Mouse (Mus musculus) MEL (cell line): ENCODE results near the gene Fam32a.

Experiments
- CTCF ChIP-seq, 3 experiments: IDR thresholded peaks in 2 of 3; conservative IDR thresholded peaks in 1 of 3; 2 replicates each; pipeline ENCODE4 v1.5.1; 2011 to 2012; ENCODE audit warnings: low read length in 3 of 3, low read depth in 2 of 3, mild to moderate bottlenecking in 2 of 3, improper control_type of control experiment in 1 of 3, inconsistent platforms in 1 of 3, mixed read lengths in 1 of 3, moderate library complexity in 1 of 3; ENCODE audit not compliant: control insufficient read depth in 1 of 3, insufficient read depth in 1 of 3, poor library complexity in 1 of 3, severe bottlenecking in 1 of 3
- EP300 ChIP-seq, 2 experiments: IDR thresholded peaks; 2 replicates each; pipeline ENCODE4 v1.6.1; 2011; ENCODE audit warnings: improper control_type of control experiment in 2 of 2, low read length in 2 of 2, low read depth in 1 of 2, mild to moderate bottlenecking in 1 of 2
- HCFC1 ChIP-seq: IDR thresholded peaks from 2 replicates; pipeline ENCODE4 v1.6.1; 2012; ENCODE audit warnings: low read depth, mild to moderate bottlenecking, inconsistent platforms, low read length, improper control_type of control experiment, moderate library complexity
- POLR2A ChIP-seq, 2 experiments: IDR thresholded peaks; 2 replicates each; pipeline ENCODE4 v1.6.1; 2011 to 2012; ENCODE audit warnings: low read length in 2 of 2, mild to moderate bottlenecking in 2 of 2, control low read depth in 1 of 2, improper control_type of control experiment in 1 of 2, low read depth in 1 of 2, moderate library complexity in 1 of 2; ENCODE audit not compliant: control insufficient read depth in 1 of 2, insufficient read depth in 1 of 2, poor library complexity in 1 of 2
- POLR2AphosphoS5 ChIP-seq: IDR thresholded peaks from 2 replicates; pipeline ENCODE4 v1.6.1; 2012; ENCODE audit warnings: low read depth, borderline replicate concordance, mild to moderate bottlenecking, inconsistent platforms, low read length, moderate library complexity, mixed read lengths
- TCF12 ChIP-seq: IDR thresholded peaks from 2 replicates; pipeline ENCODE4 v1.6.1; 2014; ENCODE audit warnings: low read depth, mild to moderate bottlenecking, inconsistent platforms, low read length, improper control_type of control experiment, moderate library complexity

- TF ChIP-seq EP300 (IDR thresholded peaks at IDR 0.05; ENCODE audit: low read depth in 1 of 2, low read length in 2 of 2) (no peak), POLR2A (IDR thresholded peaks at IDR 0.05; ENCODE audit: control insufficient read depth in 1 of 2, insufficient read depth in 1 of 2, low read depth in 1 of 2, low read length in 2 of 2, poor library complexity in 1 of 2) (no peak), POLR2AphosphoS5 (no peak), HCFC1 (no peak), CTCF (IDR thresholded peaks at IDR 0.05 in 2 of 3, conservative IDR thresholded peaks at IDR 0.05 in 1 of 3; ENCODE audit: control insufficient read depth in 1 of 3, insufficient read depth in 1 of 3, low read depth in 2 of 3, low read length in 3 of 3, poor library complexity in 1 of 3, severe bottlenecking in 1 of 3) (no peak), TCF12 (no peak)
Observed at GRCm38 (mm10) chr8:72260585-72260984, 41.1 kb downstream of the Fam32a start.
